In genomic region chr6:35559950-35560349, GRCm38 (mm10) we compare ENCODE assay signal across 16 mouse cellular contexts.
"Had no signal": no experiment of that assay in that cellular context is flagged by ENCODE, and none has a peak within 500 bp of the region (broad histone marks: within the 10 kb centered on the region; RNA-seq: fewer than 3 reads in every experiment).

No protein-coding gene starts in this region.

- DNase-seq: retina, postnatal 1 day; right cerebral cortex, adult 18-20 months; right cerebral cortex, postnatal 14 days; right cerebral cortex, postnatal 25 days; right cerebral cortex, postnatal 4 days; spleen, adult 18-20 months; thymus, adult 18-20 months; thymus, adult 2 months; thymus, postnatal 14 days; thymus, postnatal 25 days; thymus, postnatal 36 days; thymus, postnatal 4 days had no signal

- H3K9me3 ChIP-seq: neural tube, embryonic 13.5 days; neural tube, embryonic 15.5 days; stomach, embryonic 15.5 days had no signal

- H3K4me1 ChIP-seq: neural tube, embryonic 13.5 days; neural tube, embryonic 15.5 days; stomach, embryonic 15.5 days had no signal

- H3K4me2 ChIP-seq: neural tube, embryonic 13.5 days; neural tube, embryonic 15.5 days; stomach, embryonic 15.5 days had no signal

- H3K27me3 ChIP-seq: neural tube, embryonic 13.5 days; neural tube, embryonic 15.5 days; stomach, embryonic 15.5 days had no signal

- H3K27ac ChIP-seq: neural tube, embryonic 13.5 days; neural tube, embryonic 15.5 days; stomach, embryonic 15.5 days; stomach, postnatal 0 days had no signal

- H3K9ac ChIP-seq: neural tube, embryonic 13.5 days; neural tube, embryonic 15.5 days; stomach, embryonic 15.5 days had no signal

- H3K36me3 ChIP-seq: neural tube, embryonic 13.5 days; neural tube, embryonic 15.5 days; stomach, embryonic 15.5 days had no signal

- H3K4me3 ChIP-seq: neural tube, embryonic 13.5 days; neural tube, embryonic 15.5 days; stomach, embryonic 15.5 days had no signal
